Mouse (Mus musculus): ENCODE measurements around the gene Sumo3.

Sumo3 gene

GRCm38 (mm10) chr10:77591546-77591945 is 14.4 kb upstream of the Sumo3 start:
- Histone ChIP-seq H3K9me3 (ENCODE audit: low read length) (no peaks in the 10 kb centered on the region), H3K4me1 (replicated peaks; ENCODE audit: low read depth, low read length) (peaks cover 88% of the 10 kb centered on the region), H3K36me3 (ENCODE audit: insufficient read depth, low read length) (peaks cover 97% of the 10 kb centered on the region), H3K27me3 (ENCODE audit: insufficient read depth, low read length) (no peaks in the 10 kb centered on the region), H3K4me3 (replicated peaks; ENCODE audit: low read length) (no peak overlapping the region)
- TF ChIP-seq NANOG (IDR thresholded peaks at IDR 0.05; ENCODE audit: borderline replicate concordance, low read length) (no peak), POU5F1 (IDR thresholded peaks at IDR 0.05; ENCODE audit: borderline replicate concordance, low read length) (no peak), CTCF (conservative IDR thresholded peaks at IDR 0.05; ENCODE audit: low read length) (no peak)

- Histone ChIP-seq H3K4me3 (replicated peaks; ENCODE audit: low read length) (no peak overlapping the region), H3K9me3 (ENCODE audit: low read length) (no peaks in the 10 kb centered on the region), H3K36me3 (ENCODE audit: insufficient read depth, low read length) (peaks cover 84% of the 10 kb centered on the region), H3K4me1 (replicated peaks; ENCODE audit: low read depth, low read length) (peaks cover 82% of the 10 kb centered on the region), H3K27me3 (ENCODE audit: insufficient read depth, low read length) (no peaks in the 10 kb centered on the region)
- TF ChIP-seq NANOG (IDR thresholded peaks at IDR 0.05; ENCODE audit: borderline replicate concordance, low read length) (no peak), CTCF (conservative IDR thresholded peaks at IDR 0.05; ENCODE audit: low read length) (no peak), POU5F1 (IDR thresholded peaks at IDR 0.05; ENCODE audit: borderline replicate concordance, low read length) (no peak)
These were observed 9.8 kb upstream of the Sumo3 start for GRCm38 (mm10) chr10:77596060-77596459.

DNA sequence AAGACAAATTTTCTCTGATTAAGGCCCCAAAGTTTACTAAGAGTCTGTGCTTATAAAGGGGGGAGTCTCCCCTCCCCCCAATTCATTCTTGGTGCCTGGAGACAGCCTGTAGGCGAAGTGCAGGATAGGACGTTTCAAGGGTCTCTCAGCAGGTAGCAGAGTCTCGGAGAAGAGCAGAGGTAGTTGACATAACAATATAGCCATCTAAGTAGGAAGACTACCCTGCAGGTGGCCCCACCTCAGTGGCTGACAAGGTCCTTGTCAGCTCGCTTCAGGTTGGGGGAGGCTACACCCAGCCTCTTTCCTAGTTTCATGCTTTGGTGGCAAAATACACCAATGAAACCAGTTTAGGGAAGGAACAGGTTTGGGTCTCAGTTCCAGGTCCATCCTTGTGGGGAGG is 2.9 kb upstream of the Sumo3 start:
- H3K36me3 ChIP-seq (ENCODE audit: insufficient read depth, low read length), result peaks cover 23% of the 10 kb centered on the region
- TF ChIP-seq POU5F1 (IDR thresholded peaks at IDR 0.05; ENCODE audit: borderline replicate concordance, low read length) (peak; percentile 76; the same call in 1 of the 2 replicates), CTCF (conservative IDR thresholded peaks at IDR 0.05; ENCODE audit: low read length) (no peak), NANOG (IDR thresholded peaks at IDR 0.05; ENCODE audit: borderline replicate concordance, low read length) (peak; percentile 97)
- peaks cover 87% of the 10 kb centered on the region for H3K4me1 ChIP-seq (replicated peaks; ENCODE audit: low read depth, low read length)
- H3K9me3 ChIP-seq (ENCODE audit: low read length), result no peaks in the 10 kb centered on the region
- H3K4me3 ChIP-seq (replicated peaks; ENCODE audit: low read length), result peak overlapping the region; percentile 43
- no peaks in the 10 kb centered on the region for H3K27me3 ChIP-seq (ENCODE audit: insufficient read depth, low read length)

DNA sequence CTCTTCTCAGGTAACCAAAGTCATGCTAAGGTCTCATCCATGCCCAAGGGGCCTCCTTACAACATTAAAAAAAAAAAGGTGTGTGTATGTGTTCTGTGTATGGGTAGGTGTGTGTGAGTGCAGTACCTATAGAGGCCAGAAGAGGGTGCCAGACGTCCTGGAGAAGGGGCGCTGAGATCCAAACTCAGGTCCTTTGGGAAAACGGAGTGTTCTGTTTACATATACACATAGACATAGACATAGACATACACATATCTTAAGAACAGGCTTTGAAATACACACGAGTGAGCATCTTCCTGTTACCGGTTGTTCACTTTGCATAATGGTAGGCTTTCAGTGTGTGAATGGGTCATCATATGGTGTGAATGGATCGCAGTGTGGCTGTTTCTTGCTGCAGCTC is 1.8 kb upstream of the Sumo3 start:
- no peak for TF ChIP-seq POU5F1 (IDR thresholded peaks at IDR 0.05; ENCODE audit: borderline replicate concordance, low read length)
- peak; percentile 27; the same call in 1 of the 2 replicates for TF ChIP-seq NANOG (IDR thresholded peaks at IDR 0.05; ENCODE audit: borderline replicate concordance, low read length)
- peak; percentile 98 for TF ChIP-seq CTCF (conservative IDR thresholded peaks at IDR 0.05; ENCODE audit: low read length)

DNA sequence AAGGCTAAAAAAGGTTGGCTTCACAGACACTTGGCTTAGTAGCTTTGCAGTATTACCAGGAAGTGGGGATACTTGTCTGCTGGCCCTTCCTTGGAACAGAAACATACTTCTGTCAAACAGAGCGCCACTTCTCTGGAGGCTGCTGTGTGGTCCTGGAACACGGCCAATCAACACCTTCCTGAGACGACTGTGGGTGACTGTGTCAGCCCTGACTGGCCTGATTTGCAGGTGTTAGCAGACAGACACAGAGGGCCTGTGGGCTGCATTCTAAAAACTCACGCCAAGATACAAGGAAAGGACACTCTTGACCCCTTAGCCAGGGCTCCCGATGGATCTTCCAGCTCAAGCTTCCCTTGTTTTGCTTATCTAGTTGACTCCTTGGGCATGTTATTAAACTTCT is 939 bp upstream of the Sumo3 start:
- Histone ChIP-seq H3K4me3 (replicated peaks; ENCODE audit: low read length) (0 out of 2 replicates have a peak overlapping the region, but pooled peaks have one; percentile 29), H3K27me3 (ENCODE audit: insufficient read depth, low read length) (no peaks in the 10 kb centered on the region), H3K4me1 (replicated peaks; ENCODE audit: low read depth, low read length) (peaks cover 85% of the 10 kb centered on the region), H3K36me3 (ENCODE audit: insufficient read depth, low read length) (peaks cover 26% of the 10 kb centered on the region), H3K9me3 (ENCODE audit: low read length) (no peaks in the 10 kb centered on the region)
- TF ChIP-seq NANOG (IDR thresholded peaks at IDR 0.05; ENCODE audit: borderline replicate concordance, low read length) (no peak), CTCF (conservative IDR thresholded peaks at IDR 0.05; ENCODE audit: low read length) (no peak), POU5F1 (IDR thresholded peaks at IDR 0.05; ENCODE audit: borderline replicate concordance, low read length) (no peak)

More for the DNA sequence above, 1.8 kb upstream of the Sumo3 start:
- peaks cover 85% of the 10 kb centered on the region for H3K4me1 ChIP-seq (replicated peaks; ENCODE audit: low read depth, low read length)
- 0 out of 2 replicates have a peak overlapping the region, but pooled peaks have one; percentile 2 for H3K4me3 ChIP-seq (replicated peaks; ENCODE audit: low read length)
- H3K36me3 ChIP-seq (ENCODE audit: insufficient read depth, low read length), result peaks cover 21% of the 10 kb centered on the region
- H3K9me3 ChIP-seq (ENCODE audit: low read length), result no peaks in the 10 kb centered on the region
- no peaks in the 10 kb centered on the region for H3K27me3 ChIP-seq (ENCODE audit: insufficient read depth, low read length)

DNA sequence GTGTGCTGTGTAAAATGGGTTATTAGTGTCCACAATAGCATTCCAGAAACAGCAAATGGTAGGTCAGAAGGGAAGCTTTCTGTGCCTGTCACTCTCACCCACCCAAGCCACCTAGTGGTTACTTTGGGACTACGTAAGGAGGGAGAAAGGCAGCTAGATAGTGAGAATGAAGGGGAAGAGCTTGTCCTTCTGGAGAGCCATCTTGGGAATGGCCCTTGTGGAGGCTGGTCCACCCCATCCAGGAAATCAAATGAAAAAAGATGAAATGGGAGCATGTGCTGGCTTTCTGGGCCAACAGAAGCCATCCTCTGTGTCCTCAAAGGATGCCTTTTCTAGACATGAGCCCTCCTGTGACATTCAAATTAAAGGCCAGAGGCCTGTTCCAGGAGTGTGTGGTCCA is 529 bp upstream of the Sumo3 start:
- Histone ChIP-seq H3K4me1 (replicated peaks; ENCODE audit: low read depth, low read length) (peaks cover 85% of the 10 kb centered on the region), H3K9me3 (ENCODE audit: low read length) (no peaks in the 10 kb centered on the region), H3K27me3 (ENCODE audit: insufficient read depth, low read length) (no peaks in the 10 kb centered on the region), H3K36me3 (ENCODE audit: insufficient read depth, low read length) (peaks cover 30% of the 10 kb centered on the region), H3K4me3 (replicated peaks; ENCODE audit: low read length) (peak overlapping the region; percentile 97)
- TF ChIP-seq POU5F1 (IDR thresholded peaks at IDR 0.05; ENCODE audit: borderline replicate concordance, low read length) (no peak), NANOG (IDR thresholded peaks at IDR 0.05; ENCODE audit: borderline replicate concordance, low read length) (no peak), CTCF (conservative IDR thresholded peaks at IDR 0.05; ENCODE audit: low read length) (peak; percentile 47)

DNA sequence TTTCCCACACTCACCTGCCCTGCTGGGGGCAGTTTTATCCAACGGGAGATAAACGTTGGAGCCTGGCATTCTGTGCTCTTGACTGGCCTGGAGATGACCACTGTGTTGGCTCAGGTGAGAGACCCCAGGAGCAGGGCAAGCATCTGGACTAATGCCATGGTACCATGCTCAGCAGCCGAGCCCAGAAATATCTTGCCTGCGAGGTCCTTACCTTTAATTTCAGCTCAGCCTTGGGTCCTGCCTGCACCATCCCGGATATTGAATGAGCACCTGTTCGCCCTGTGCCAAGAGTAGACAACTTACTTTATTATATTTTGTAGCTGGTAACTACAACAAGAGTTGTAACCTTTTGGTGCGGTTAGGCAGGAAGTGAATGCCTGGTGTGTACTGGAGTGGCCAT is 958 bp downstream of the Sumo3 start:
- peak overlapping the region; percentile 97 for H3K4me3 ChIP-seq (replicated peaks; ENCODE audit: low read length)
- TF ChIP-seq NANOG (IDR thresholded peaks at IDR 0.05; ENCODE audit: borderline replicate concordance, low read length) (no peak), CTCF (conservative IDR thresholded peaks at IDR 0.05; ENCODE audit: low read length) (no peak), POU5F1 (IDR thresholded peaks at IDR 0.05; ENCODE audit: borderline replicate concordance, low read length) (no peak)
- no peaks in the 10 kb centered on the region for H3K27me3 ChIP-seq (ENCODE audit: insufficient read depth, low read length)
- no peaks in the 10 kb centered on the region for H3K9me3 ChIP-seq (ENCODE audit: low read length)
- H3K36me3 ChIP-seq (ENCODE audit: insufficient read depth, low read length), result peaks cover 45% of the 10 kb centered on the region
- peaks cover 88% of the 10 kb centered on the region for H3K4me1 ChIP-seq (replicated peaks; ENCODE audit: low read depth, low read length)

DNA sequence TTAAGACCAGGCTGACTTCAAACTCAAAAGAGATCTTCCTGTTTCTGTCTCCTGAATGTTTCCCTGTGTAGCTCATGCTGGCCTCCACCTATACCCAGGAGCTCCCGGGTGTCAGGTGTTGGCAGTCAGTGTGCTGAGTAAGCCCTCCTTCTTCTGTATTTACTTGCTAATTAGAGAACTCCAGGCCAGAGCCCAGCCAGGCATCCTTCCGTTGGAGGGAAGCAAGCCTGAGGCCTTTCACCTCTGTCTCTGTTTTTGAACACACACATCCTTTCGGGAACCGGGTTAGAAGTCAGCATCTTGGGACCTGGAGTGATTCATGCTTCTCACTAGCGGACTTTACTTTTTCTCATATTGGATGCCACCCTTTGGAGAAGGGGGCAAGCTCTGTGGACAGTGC is 1.5 kb downstream of the Sumo3 start:
- Histone ChIP-seq H3K4me1 (replicated peaks; ENCODE audit: low read depth, low read length) (peaks cover 88% of the 10 kb centered on the region), H3K36me3 (ENCODE audit: insufficient read depth, low read length) (peaks cover 51% of the 10 kb centered on the region), H3K9me3 (ENCODE audit: low read length) (no peaks in the 10 kb centered on the region), H3K27me3 (ENCODE audit: insufficient read depth, low read length) (no peaks in the 10 kb centered on the region), H3K4me3 (replicated peaks; ENCODE audit: low read length) (peak overlapping the region; percentile 97)
- TF ChIP-seq POU5F1 (IDR thresholded peaks at IDR 0.05; ENCODE audit: borderline replicate concordance, low read length) (no peak), CTCF (conservative IDR thresholded peaks at IDR 0.05; ENCODE audit: low read length) (no peak), NANOG (IDR thresholded peaks at IDR 0.05; ENCODE audit: borderline replicate concordance, low read length) (no peak)

- Histone ChIP-seq H3K27me3 (ENCODE audit: insufficient read depth, low read length) (no peaks in the 10 kb centered on the region), H3K9me3 (ENCODE audit: low read length) (no peaks in the 10 kb centered on the region), H3K4me1 (replicated peaks; ENCODE audit: low read depth, low read length) (peaks cover 87% of the 10 kb centered on the region), H3K36me3 (ENCODE audit: insufficient read depth, low read length) (peaks cover 62% of the 10 kb centered on the region), H3K4me3 (replicated peaks; ENCODE audit: low read length) (peak overlapping the region; percentile 97)
- TF ChIP-seq CTCF (conservative IDR thresholded peaks at IDR 0.05; ENCODE audit: low read length) (no peak), POU5F1 (IDR thresholded peaks at IDR 0.05; ENCODE audit: borderline replicate concordance, low read length) (no peak), NANOG (IDR thresholded peaks at IDR 0.05; ENCODE audit: borderline replicate concordance, low read length) (no peak)
These were observed 2.7 kb downstream of the Sumo3 start for GRCm38 (mm10) chr10:77608589-77608988.
